Mouse (Mus musculus): Measurements from ENCODE around the gene Nxnl1.
A peak's percentile ranks its signal among the peaks of the same experiment; 100 is the strongest.

Nxnl1 gene

GRCm38 (mm10) chr8:71552770-71553169, 13.6 kb downstream of the Nxnl1 start:
- no peak for DNase-seq

GRCm38 (mm10) chr8:71550754-71551153, 15.6 kb downstream of the Nxnl1 start:
- peak; percentile 53 for DNase-seq

- DNase-seq: peak; percentile 84
These were observed 18.8 kb downstream of the Nxnl1 start for GRCm38 (mm10) chr8:71547590-71547989.

- DNase-seq: no peak
These were observed 21.3 kb downstream of the Nxnl1 start for GRCm38 (mm10) chr8:71545053-71545452.

GRCm38 (mm10) chr8:71543755-71544154, 22.6 kb downstream of the Nxnl1 start:
- DNase-seq: no peak

- DNase-seq: peak; percentile 88
These were observed 23.6 kb downstream of the Nxnl1 start, which contains the start of gene Mvb12a for GRCm38 (mm10) chr8:71542632-71543343. Gene Mvb12a (plus strand): TSS chr8:71542922.

GRCm38 (mm10) chr8:71537028-71537867, 29.2 kb downstream of the Nxnl1 start, which contains the start of gene Bst2:
Gene Bst2 (minus strand): TSS chr8:71537456.
- peak; percentile 89 for DNase-seq

- DNase-seq: peak; percentile 70
These were observed 30.7 kb downstream of the Nxnl1 start for GRCm38 (mm10) chr8:71535663-71536062.

- no peak for DNase-seq
These were observed 32.1 kb downstream of the Nxnl1 start for GRCm38 (mm10) chr8:71534263-71534810.

- peak; percentile 55 for DNase-seq
These were observed 35.5 kb downstream of the Nxnl1 start for GRCm38 (mm10) chr8:71530735-71531467.

- peak; percentile 66 for DNase-seq
These were observed 37.9 kb downstream of the Nxnl1 start for GRCm38 (mm10) chr8:71528362-71529073.

GRCm38 (mm10) chr8:71527162-71527870, 39.1 kb downstream of the Nxnl1 start:
- DNase-seq: no peak

GRCm38 (mm10) chr8:71526272-71526671, 40.1 kb downstream of the Nxnl1 start:
- DNase-seq: no peak

GRCm38 (mm10) chr8:71525226-71526050, 41.0 kb downstream of the Nxnl1 start, which contains the start of gene Ccdc194:
Gene Ccdc194 (minus strand): TSS chr8:71525711.
- DNase-seq: no peak

GRCm38 (mm10) chr8:71521634-71522033, 44.8 kb downstream of the Nxnl1 start:
- peak; percentile 98 for DNase-seq

GRCm38 (mm10) chr8:71519037-71519825, 47.2 kb downstream of the Nxnl1 start:
- peak; percentile 77 for DNase-seq

GRCm38 (mm10) chr8:71516786-71517185, 49.6 kb downstream of the Nxnl1 start:
- no peak for DNase-seq

- DNase-seq: no peak
These were observed 51.4 kb downstream of the Nxnl1 start for GRCm38 (mm10) chr8:71515043-71515442.

GRCm38 (mm10) chr8:71513018-71513754, 53.2 kb downstream of the Nxnl1 start:
- no peak for DNase-seq

All from thymus, postnatal 4 days (tissue).